Mouse (Mus musculus) neural tube, embryonic 15.5 days (tissue): ENCODE data around the gene Plpp7. TPM values are rescaled to one million over a fixed set of nuclear protein-coding genes. Genes with fewer than 3 reads are reported as not detected.

Source experiments
- ATAC-seq: fragments of 200-750 bp; cut with Nextera tagmentation; 2 replicates; pipeline ENCODE4 v1.8.0; 2017; ENCODE audit warnings: mild to moderate bottlenecking, moderate TSS enrichment, moderate library complexity; ENCODE audit not compliant: low FRiP score
- H3K27ac ChIP-seq: fragments of 300-500 bp; sonication (generic); replicated peaks from 2 replicates; pipeline ENCODE4 v1.5.1; 2015; ENCODE audit warnings: mild to moderate bottlenecking, inconsistent platforms
- H3K27me3 ChIP-seq: fragments of 300-500 bp; sonication (generic); replicated peaks from 2 replicates; pipeline ENCODE4 v1.6.1; 2015; ENCODE audit warnings: inconsistent platforms
- H3K36me3 ChIP-seq: fragments of 300-500 bp; sonication (generic); 2 replicates; pipeline ENCODE4 v1.6.1; 2015; ENCODE audit warnings: inconsistent platforms
- H3K4me1 ChIP-seq: fragments of 300-500 bp; sonication (generic); 2 replicates; pipeline ENCODE4 v1.6.1; 2015; ENCODE audit warnings: inconsistent platforms
- H3K4me2 ChIP-seq: fragments of 300-500 bp; sonication (generic); 2 replicates; pipeline ENCODE4 v1.6.1; 2015; ENCODE audit warnings: inconsistent platforms, mild to moderate bottlenecking, moderate library complexity
- H3K4me3 ChIP-seq: fragments of 300-500 bp; sonication (generic); replicated peaks from 2 replicates; pipeline ENCODE4 v1.5.1; 2015; ENCODE audit warnings: mild to moderate bottlenecking, inconsistent platforms
- H3K9ac ChIP-seq: fragments of 300-500 bp; sonication (generic); replicated peaks from 2 replicates; pipeline ENCODE4 v1.6.1; 2015; ENCODE audit warnings: mild to moderate bottlenecking, inconsistent platforms
- H3K9me3 ChIP-seq: fragments of 300-500 bp; sonication (generic); replicated peaks from 2 replicates; pipeline ENCODE4 v1.6.1; 2016; ENCODE audit warnings: inconsistent platforms
- WGBS: fragments of 180-500 bp; shearing (Covaris S2); methylation state at CpG from one replicate; pipeline ENCODE4 v1.1.7; 2015; ENCODE audit warnings: mixed read lengths; 5-methylcytosine and 5-hydroxymethylcytosine counted together
- polyA plus RNA-seq: library from polyadenylated mRNA; unstranded; fragments of >200 nt; fragmentation: Nextera tagmentation; extraction: Ambion mirVana; gene quantifications from 2 replicates; pipeline ENCODE4 v1.2.1, GENCODE M21; 2015

Gene Plpp7
- polyA plus RNA-seq, 1 experiment from 2014 or later = 32.6 TPM

DNA sequence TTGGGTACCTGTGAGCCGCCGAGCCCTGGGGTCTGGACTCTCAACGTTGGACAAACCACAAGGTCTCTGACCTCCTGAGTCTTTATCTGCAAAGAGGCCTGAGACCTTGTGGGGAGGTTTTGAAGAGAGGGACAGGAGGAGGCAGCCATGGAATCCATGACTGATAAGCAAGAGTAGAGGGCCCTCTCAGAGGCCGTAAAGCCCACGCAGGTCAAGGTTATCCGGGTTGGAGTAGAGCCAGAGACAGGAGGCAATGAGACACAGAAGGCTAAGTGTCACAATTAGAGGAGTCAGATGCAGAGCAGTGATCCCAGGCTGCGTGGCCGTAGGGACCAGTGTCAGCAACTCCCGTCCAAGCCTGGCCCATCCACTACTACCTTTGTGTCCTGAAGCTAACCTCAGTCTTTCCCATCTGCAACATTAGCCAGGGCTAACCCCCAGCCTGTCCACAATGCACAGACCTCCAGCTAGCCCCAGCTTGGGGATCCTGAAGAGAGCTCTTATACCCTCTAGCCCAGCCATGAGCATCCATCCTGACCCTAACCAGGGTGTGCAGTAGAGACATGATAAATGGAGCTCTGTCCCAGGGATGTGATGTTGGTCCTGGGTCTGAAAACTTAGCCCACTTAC lies 36.0 kb downstream of the Plpp7 start:
- 90% methylated on average over 9 of the region's 9 CpGs for WGBS
- H3K9ac ChIP-seq = no peak overlapping the region
- H3K4me3 ChIP-seq = no peak overlapping the region

GRCm38 (mm10) chr2:32131866-32132566 lies 36.7 kb downstream of the Plpp7 start:
- Histone ChIP-seq H3K27ac (no peak overlapping the region), H3K4me1 (peaks cover 6% of the 10 kb centered on the region), H3K36me3 (no peaks in the 10 kb centered on the region), H3K9ac (no peak overlapping the region), H3K4me2 (no peak overlapping the region), H3K27me3 (no peaks in the 10 kb centered on the region), H3K4me3 (no peak overlapping the region), H3K9me3 (no peaks in the 10 kb centered on the region)
- 67% methylated on average over 6 of the region's 6 CpGs for WGBS
- ATAC-seq = no peak

More for the DNA sequence above, 36.0 kb downstream of the Plpp7 start:
- Histone ChIP-seq H3K27ac (no peak overlapping the region), H3K4me1 (peaks cover 4% of the 10 kb centered on the region; the same call in 1 of the 2 replicates), H3K9me3 (no peaks in the 10 kb centered on the region), H3K36me3 (no peaks in the 10 kb centered on the region), H3K27me3 (no peaks in the 10 kb centered on the region), H3K4me2 (no peak overlapping the region)
- no peak for ATAC-seq

DNA sequence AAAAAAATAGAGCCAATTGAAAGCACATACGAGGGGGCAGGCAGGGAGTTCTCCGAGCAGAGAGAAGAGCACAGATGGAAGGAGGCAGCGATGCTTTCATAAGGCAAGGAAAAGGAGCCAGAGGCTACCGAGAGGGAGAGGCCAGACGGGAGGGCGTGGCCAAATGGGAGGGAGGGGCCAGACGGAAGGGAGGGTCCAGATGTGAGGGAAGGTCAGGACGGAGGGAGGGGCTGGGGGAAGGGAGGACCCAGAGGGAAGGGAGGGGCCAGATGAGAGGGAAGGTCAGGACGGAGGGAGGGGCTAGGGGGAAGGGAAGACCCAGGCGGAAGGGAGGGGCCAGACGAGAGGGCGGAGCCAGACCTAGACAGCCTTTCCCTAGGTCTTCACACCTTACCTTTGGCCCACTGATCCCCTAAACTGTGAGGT lies 37.3 kb downstream of the Plpp7 start:
- Histone ChIP-seq H3K4me3 (no peak overlapping the region), H3K4me2 (peak overlapping the region; percentile 17; the same call in 1 of the 2 replicates)
- WGBS = 3% methylated on average over 12 of the region's 12 CpGs

DNA sequence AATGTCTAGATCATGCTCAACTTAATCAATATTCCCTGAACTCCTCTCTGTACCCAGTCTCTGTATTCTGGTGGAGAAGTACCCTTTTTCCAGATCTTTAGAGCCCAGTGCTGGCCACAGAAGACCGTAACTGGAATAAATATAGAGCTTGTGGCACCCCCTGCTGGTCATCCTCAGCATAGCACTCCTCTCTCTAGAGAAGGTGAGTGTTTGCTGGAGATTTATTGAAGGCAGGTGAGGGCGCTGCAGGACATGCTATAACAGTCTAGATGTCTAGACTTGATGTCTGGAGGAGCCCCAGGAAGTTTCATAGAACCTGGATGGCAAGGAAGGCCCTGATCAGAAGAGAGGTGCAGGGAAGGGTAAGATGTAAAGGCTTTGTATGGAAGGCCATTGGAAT lies 38.7 kb downstream of the Plpp7 start:
- Histone ChIP-seq H3K27ac (no peak overlapping the region), H3K4me1 (peaks cover 14% of the 10 kb centered on the region), H3K36me3 (no peaks in the 10 kb centered on the region), H3K4me2 (no peak overlapping the region), H3K9ac (no peak overlapping the region), H3K9me3 (no peaks in the 10 kb centered on the region), H3K4me3 (no peak overlapping the region), H3K27me3 (no peaks in the 10 kb centered on the region)
- 3% methylated on average over 2 of the region's 2 CpGs for WGBS
- ATAC-seq = no peak

More for the DNA sequence above, 37.3 kb downstream of the Plpp7 start:
- ATAC-seq = no peak
- Histone ChIP-seq H3K27me3 (no peaks in the 10 kb centered on the region), H3K4me1 (peaks cover 11% of the 10 kb centered on the region), H3K9ac (no peak overlapping the region), H3K9me3 (no peaks in the 10 kb centered on the region), H3K36me3 (no peaks in the 10 kb centered on the region), H3K27ac (no peak overlapping the region)

GRCm38 (mm10) chr2:32137667-32138266 lies 42.4 kb downstream of the Plpp7 start:
- ATAC-seq = peak; percentile 95
- Histone ChIP-seq H3K4me1 (peaks cover 11% of the 10 kb centered on the region), H3K4me3 (peak overlapping the region; percentile 70), H3K36me3 (no peaks in the 10 kb centered on the region), H3K4me2 (peak overlapping the region; percentile 92), H3K27ac (peak overlapping the region; percentile 94), H3K27me3 (no peaks in the 10 kb centered on the region), H3K9ac (peak overlapping the region; percentile 69), H3K9me3 (no peaks in the 10 kb centered on the region)
- WGBS = under 1% methylated on average over 40 of the region's 40 CpGs

- Histone ChIP-seq H3K9ac (no peak overlapping the region), H3K27ac (no peak overlapping the region), H3K4me3 (no peak overlapping the region), H3K4me1 (peaks cover 10% of the 10 kb centered on the region), H3K36me3 (no peaks in the 10 kb centered on the region), H3K9me3 (no peaks in the 10 kb centered on the region), H3K27me3 (no peaks in the 10 kb centered on the region), H3K4me2 (no peak overlapping the region)
- ATAC-seq = no peak
- WGBS = 79% methylated on average over 5 of the region's 5 CpGs
Observed at GRCm38 (mm10) chr2:32139377-32139776, 44.0 kb downstream of the Plpp7 start.

DNA sequence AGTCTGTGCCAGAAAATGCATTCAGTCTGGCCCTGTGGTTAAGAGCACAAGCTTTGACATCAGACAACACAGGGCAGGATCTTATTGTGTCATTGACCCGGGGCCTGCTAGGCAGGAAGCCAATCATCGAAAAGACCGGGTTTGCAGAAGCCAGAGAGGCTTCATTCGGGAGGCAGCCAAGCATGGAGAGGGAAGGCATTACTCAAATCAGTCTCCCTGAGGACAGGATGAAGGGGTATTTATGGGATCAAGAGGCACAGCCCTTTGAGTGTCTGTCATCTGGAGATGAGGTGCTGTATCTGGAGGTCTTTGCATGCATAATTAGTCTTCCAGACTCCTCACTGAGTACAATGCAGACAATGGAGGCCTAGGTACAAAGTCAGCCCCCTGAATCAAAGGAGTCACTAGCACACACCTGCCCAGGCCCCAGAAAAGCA lies 45.2 kb downstream of the Plpp7 start:
- ATAC-seq = no peak
- H3K9ac ChIP-seq = no peak overlapping the region

DNA sequence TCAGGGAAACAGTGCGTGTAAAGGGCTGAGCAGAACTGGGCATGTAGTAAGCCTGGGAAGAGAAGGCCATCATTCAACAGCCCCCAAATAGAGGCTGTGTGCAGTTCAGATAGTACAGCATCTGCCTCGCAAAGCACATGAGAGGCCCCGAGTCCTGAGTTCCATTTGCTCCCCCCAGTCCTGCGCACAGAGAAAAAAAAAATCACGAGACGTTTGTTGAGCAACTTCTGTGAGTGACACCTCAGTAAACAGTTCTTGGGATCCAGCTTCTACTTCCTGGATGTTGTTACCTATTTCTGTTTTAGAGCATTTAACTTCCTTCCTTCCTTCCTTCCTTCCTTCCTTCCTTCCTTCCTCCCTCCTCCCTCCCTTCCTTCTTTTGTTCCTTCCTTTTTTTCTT lies 46.3 kb downstream of the Plpp7 start:
- Histone ChIP-seq H3K27ac (no peak overlapping the region), H3K4me2 (no peak overlapping the region), H3K9me3 (no peaks in the 10 kb centered on the region), H3K9ac (no peak overlapping the region), H3K4me1 (peaks cover 10% of the 10 kb centered on the region), H3K4me3 (no peak overlapping the region), H3K36me3 (no peaks in the 10 kb centered on the region), H3K27me3 (no peaks in the 10 kb centered on the region)
- 84% methylated on average over 6 of the region's 6 CpGs for WGBS
- no peak for ATAC-seq

More for the DNA sequence above, 45.2 kb downstream of the Plpp7 start:
- Histone ChIP-seq H3K27me3 (no peaks in the 10 kb centered on the region), H3K27ac (no peak overlapping the region), H3K4me1 (peaks cover 10% of the 10 kb centered on the region), H3K36me3 (no peaks in the 10 kb centered on the region), H3K4me3 (no peak overlapping the region), H3K4me2 (no peak overlapping the region), H3K9me3 (no peaks in the 10 kb centered on the region)
- 25% methylated on average over 4 of the region's 4 CpGs for WGBS

- 65% methylated on average over 6 of the region's 6 CpGs for WGBS
- Histone ChIP-seq H3K36me3 (no peaks in the 10 kb centered on the region), H3K4me2 (no peak overlapping the region), H3K4me1 (peaks cover 5% of the 10 kb centered on the region), H3K4me3 (no peak overlapping the region), H3K9ac (no peak overlapping the region), H3K27ac (no peak overlapping the region), H3K9me3 (no peaks in the 10 kb centered on the region), H3K27me3 (no peaks in the 10 kb centered on the region)
- ATAC-seq = no peak
Observed at GRCm38 (mm10) chr2:32142368-32142767, 47.0 kb downstream of the Plpp7 start.

GRCm38 (mm10) chr2:32144633-32145032 lies 49.3 kb downstream of the Plpp7 start:
- no peaks in the 10 kb centered on the region for H3K4me1 ChIP-seq
- H3K27me3 ChIP-seq = no peaks in the 10 kb centered on the region
- H3K36me3 ChIP-seq = no peaks in the 10 kb centered on the region
- H3K27ac ChIP-seq = no peak overlapping the region
- whole genome bisulfite sequencing = 86% methylated on average over 5 of the region's 5 CpGs
- H3K4me2 ChIP-seq = no peak overlapping the region
- H3K9me3 ChIP-seq = no peaks in the 10 kb centered on the region
- no peak overlapping the region for H3K4me3 ChIP-seq
- no peak overlapping the region for H3K9ac ChIP-seq
- no peak for ATAC-seq

DNA sequence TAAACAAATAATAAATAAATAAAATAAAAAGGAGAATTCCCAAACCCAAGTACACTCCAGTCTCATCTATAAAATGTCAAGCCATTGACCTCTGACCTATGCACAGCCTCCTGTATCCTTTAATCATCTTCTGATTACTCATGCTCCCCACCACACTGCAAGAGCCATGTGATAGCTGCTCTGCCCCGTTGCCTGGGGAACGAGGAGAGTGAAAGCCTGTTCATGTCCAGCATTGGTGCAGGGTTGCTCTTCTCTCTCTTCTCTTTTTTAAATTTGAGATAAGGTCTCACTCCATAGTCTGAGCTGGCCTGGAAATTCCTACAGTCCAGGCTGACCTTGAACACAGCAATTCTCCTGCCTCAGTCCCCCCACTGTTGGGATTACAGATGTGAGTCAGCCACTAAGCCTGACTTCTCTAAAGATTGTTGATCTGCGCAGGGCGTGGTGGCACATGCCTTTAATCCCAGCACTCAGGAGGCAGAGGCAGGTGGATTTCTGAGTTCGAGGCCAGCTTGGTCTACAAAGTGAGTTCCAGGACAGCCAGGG lies 51.4 kb downstream of the Plpp7 start:
- WGBS = 84% methylated on average over 5 of the region's 5 CpGs
- Histone ChIP-seq H3K4me2 (no peak overlapping the region), H3K27ac (no peak overlapping the region), H3K9ac (no peak overlapping the region), H3K4me1 (peaks cover 8% of the 10 kb centered on the region), H3K4me3 (no peak overlapping the region), H3K9me3 (no peaks in the 10 kb centered on the region), H3K36me3 (no peaks in the 10 kb centered on the region), H3K27me3 (no peaks in the 10 kb centered on the region)
- ATAC-seq = no peak
